Mouse (Mus musculus): ENCODE results near the gene Wnt6.

Gene Wnt6

DNA sequence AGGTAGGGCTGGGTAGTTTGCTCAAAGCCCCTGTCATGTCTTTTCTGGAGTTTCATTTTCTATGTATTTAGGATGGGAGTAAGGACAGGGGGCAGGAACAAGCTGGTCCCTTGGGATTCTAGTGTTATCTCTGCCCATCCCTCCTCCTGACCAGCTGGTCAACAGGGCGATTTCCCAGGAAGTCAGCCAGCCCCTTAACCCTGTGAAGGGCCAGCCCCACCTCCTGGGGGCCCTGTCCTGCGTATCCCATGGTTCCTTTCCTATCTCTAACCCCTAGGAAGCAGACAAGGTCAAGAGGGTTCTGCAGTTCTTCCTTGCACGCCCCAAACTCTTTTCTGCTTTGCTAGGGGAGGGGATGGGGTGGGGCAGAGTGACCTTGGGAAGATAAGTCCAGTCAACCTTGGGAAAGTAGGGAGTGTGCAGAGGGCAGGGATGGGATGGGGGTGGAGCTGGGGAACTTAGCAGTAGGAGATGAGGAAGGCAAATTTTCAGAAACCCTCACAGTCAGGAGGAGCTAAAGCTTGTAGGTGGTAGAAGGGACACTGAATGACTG is 7.3 kb downstream of the Wnt6 start:
- DNase-seq, result no peak

DNA sequence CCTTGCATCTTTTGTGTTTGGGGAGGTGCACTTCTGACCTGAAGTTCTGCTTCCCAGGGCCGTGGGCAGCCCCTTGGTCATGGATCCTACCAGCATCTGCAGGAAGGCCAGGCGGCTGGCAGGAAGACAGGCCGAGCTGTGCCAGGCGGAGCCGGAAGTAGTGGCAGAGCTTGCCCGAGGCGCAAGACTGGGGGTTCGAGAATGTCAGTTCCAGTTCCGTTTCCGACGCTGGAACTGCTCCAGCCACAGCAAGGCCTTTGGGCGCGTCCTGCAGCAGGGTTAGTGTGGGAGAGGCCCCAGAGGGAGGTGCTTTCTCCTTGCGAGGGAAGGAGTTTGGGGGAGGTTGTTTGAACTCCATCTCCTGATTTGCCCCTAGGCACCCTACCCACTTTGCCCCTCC is 10.4 kb downstream of the Wnt6 start:
- no peak for DNase-seq

DNA sequence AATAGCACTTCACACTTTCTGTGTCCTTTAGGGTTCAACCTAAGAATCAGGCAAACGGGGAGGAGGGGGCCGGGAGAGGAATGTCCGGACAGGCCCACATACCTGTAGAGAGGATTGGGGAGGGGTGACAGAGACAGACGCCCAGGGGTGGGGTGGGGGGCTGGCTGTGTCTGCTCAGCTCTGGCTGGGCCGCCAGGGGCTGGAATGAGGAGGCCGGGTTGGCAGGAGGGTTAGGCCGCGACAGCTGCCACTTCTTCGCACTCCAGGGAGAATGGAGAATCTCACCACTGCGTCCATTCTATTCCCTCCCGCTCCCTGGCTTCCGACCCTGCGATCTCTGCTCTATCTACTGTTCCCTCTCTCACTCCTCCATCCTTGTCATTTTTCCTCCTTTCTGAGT is 11.9 kb downstream of the Wnt6 start:
- no peak for DNase-seq

DNA sequence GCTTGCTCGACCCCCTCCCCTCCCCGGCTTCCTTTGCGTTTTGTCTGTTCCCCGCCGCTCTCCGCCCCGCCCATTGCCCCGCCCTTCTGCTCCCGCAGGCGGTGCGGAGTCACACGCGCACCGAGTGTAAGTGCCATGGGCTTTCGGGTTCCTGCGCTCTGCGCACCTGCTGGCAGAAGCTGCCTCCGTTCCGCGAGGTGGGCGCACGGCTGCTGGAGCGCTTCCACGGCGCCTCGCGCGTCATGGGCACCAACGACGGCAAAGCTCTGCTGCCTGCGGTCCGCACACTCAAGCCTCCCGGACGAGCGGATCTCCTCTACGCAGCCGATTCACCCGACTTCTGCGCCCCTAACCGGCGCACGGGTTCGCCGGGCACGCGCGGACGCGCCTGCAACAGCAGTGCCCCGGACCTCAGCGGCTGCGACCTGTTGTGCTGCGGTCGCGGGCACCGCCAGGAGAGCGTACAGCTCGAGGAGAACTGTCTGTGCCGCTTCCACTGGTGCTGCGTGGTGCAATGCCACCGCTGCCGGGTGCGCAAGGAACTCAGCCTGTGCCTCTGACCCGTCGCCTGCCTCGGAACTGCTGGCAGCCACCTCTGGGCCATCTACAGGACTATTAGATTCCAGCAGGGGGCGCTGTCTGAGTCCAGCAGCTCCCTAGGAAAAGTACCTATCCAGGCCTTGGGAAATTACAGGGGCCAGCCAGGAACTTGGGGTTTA is 12.5 kb downstream of the Wnt6 start:
- peak; percentile 50 to 58 for DNase-seq

DNA sequence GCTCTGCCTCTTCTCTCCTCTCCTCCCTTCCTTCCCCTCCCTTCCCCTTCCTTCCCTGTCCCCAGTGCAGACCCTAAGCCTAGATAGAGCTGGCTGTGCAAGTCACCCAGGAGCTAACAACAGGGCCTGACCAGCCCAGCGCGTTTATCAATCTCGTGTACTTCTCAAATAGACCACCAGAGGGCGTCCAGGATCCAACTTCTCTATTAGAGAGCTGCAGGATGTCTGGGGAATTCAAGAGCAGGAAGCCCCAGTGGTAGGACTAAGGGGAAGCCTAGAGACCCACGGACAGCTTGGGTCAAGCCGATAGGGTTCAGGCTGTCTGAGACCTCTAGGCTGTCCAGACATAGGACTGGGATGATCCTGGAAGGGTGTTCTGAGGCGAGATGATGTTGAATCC is 16.2 kb downstream of the Wnt6 start:
- DNase-seq, result peak; percentile 72 to 89

DNA sequence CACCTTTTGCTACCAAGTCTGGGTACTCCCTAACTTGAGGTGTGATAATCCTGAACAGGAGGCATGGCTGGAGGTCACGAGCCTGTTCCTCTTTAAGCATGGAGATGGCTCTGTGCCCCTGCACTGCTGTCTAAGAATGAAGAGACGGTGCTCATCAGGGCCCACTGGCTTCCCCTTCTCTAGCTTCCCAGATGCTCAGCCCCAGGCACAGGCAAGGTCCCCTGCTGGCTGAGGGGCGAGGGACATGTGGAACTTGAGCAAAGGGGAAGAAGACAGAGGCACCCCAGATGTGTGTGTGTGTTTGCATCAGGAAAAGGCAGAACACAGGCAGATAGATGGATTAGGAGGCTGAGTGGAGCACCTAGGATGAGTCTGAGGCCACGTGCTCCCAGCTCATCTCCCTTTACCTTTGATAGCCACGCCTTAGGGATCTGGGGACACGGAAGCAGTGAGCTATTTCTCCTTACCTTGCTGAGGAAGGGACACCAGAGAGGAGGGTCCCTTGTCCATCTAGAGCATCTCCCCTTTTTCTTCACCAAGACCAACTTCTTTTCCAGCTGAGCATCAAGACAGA is 17.0 kb downstream of the Wnt6 start:
- no peak for DNase-seq

DNA sequence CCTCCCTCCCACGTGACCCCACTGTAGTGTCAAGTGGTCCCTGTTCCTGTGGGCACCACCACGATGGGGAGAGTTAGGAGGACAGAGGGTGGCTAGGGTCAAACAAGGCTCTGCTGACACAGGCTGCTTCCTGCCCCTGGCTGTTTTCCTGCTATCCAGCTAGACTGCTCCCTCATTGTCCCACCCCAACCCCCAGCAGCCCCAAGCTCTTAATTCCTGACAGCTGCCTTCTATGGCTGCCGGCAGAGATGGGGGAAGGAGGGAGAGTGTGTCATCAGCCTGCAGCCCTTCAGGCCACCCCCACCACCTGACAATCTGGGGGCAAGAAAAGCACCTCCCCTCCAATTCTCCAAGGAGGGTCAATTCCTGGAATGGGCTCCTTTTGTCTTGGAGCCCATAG is 18.4 kb downstream of the Wnt6 start:
- DNase-seq, result no peak

DNA sequence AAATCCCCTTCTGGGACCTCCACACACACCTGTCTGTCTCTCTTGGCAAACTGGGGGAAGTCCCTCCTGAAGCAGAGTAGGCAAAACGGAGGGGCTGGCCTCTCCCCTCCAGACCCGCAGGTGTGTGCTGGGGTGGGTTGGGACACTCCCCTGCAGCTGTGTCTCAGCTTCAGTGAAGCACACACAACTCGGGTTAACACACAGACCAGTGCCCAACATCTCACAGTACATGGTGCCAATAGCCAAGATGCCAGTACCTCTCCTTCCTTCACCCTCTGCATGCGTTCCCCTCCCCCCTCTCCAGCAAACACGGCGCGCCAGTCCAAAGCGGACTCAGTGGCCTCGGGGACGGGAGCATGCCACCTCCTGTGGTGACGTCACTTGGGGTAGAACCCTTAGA is 19.6 kb downstream of the Wnt6 start, which contains the start of gene Wnt10a:
Wnt10a (plus strand) TSS at position 268 of the 400 bp plus-strand sequence.
- no peak for DNase-seq

DNA sequence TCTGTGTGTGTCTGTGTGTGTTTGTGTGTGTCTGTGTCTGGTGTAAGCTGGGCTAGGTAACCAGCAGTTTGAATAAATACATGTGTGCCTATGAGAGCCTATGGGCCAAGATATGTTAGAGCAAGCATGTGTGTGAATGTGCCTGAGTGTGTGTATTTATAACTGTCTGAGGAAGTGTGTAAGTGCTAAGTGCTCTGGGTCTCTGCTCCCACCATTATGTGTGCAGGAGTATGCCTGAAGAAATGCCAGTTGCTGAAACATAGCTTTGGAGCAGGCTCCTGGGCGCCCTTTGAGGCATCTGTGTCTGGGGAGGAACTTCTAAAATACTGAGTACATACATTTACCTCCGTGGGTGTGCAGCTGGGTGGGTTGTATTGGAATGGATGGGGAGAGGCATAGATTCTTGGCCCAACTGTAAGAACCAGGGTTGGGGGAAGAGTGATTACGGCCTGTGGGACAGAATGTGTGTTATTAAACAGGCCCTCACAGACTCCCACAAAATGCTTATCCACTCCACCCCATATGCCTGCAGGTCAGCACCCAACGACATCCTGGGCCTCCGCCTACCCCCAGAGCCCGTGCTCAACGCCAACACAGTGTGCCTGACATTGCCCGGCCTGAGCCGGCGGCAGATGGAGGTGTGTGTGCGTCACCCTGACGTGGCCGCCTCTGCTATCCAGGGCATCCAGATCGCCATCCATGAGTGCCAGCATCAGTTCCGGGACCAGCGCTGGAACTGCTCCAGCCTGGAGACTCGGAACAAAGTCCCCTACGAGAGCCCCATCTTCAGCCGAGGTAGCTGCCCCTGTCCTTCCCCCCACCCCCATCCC is 21.4 kb downstream of the Wnt6 start:
- DNase-seq, result no peak

DNA sequence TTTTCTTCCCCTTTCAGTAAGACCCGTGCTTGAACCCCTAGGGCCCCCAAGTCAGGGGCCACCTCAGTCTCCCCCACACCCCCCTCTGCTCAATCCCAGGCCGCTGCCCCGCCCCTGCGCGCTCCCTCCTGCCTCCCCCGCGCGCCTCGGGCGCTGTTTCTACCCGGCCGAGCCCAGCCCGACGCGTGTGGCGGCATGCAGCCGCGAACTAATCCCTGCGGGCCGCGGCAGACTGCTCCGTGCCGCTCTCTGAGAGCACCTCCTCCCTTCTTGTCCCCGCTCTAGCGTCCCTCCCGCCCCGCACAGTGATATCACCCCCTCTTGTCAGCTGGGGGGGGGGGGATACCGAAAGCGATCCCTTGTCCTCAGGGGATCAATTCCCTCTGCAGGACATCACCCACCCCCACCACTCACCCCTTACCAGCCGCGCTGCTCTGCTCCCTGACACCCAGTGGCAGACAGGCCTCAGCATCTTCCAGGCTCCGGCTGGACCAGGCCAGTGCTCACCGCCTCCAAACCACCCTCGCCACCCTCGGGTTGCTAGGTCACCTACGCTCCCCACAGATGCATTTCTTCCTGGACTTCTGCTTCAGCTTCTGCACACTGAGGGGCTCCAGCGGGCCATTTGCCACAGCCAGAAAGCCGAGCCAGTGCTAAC is 22.9 kb downstream of the Wnt6 start:
- DNase-seq, result no peak

DNA sequence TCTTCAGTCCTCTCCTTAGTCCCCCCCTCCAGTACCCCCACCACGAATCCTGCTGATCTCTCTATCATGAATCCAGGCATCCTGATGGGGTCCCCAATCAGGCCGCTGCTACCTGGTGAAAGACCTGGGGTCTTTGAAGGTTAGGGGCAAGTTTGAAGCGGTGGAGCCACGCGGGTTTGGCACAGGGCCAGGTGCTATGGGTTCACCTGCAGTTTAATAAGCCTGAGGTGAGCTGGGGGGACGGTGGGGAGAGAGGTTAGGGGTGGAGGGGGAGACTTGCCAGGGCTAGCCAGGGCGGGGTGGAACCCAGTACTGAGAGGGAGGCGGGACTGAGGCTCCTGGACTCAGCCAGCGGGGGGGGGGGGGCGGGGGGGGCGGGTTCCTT is 23.4 kb downstream of the Wnt6 start:
- DNase-seq, result no peak

DNA sequence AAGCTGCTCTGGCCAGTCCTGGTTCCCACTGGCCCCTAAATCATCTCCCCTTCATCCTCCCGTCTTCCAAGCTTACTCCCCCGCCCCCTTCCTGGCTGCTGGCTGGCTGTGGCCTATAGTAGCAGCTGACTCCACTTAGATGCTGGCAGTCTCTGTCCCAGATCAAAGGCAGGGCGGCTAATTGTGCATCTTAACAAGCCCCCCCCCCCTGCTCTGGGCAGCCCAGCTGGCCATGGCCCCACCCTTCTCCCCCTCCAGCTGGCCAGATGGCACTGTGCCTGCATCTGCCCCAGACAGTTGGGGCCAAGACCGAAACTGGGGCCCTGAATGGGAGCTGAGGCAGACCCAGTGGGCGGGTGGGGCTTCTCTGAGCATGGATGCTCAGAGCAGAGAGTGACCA is 25.8 kb downstream of the Wnt6 start:
- DNase-seq, result no peak

DNA sequence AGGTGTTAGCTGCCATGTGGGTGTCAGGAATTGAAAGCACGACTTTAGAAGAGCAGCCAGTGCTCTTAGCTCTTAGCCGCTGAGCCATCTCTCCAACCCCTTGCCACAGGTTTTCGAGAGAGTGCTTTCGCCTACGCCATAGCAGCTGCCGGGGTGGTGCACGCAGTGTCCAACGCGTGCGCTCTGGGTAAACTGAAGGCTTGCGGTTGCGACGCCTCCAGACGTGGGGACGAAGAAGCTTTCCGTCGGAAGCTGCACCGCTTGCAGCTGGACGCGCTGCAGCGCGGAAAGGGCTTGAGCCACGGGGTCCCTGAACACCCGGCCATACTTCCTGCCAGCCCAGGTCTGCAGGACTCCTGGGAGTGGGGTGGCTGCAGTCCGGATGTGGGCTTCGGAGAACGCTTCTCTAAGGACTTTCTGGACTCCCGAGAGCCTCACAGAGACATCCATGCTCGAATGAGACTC is 28.8 kb downstream of the Wnt6 start:
- no peak for DNase-seq

DNA sequence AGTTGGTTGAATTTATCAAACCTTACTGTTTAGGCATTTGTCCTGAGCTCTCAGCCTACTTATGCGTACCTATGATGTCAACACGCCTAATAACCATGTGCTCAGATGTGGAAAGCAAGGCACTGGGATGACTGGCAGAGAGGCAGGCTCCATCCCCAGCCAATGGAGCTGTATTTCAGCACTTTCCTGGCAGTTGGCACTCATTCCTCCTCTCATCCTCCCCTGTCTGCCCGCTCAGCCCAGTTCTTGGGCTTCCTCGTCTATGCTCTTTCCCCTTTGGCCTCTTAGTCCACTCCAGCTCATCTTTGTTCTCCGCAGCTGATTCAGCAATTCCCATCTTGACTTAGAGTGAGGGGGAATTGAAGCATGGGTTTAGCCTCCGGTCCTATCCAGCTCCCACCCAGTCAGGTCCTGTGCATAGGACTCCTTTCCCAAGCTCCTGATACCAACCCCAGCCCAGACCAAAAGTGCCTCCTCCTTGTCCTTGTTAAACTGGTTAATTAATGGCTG is 30.0 kb downstream of the Wnt6 start:
- no peak for DNase-seq

DNA sequence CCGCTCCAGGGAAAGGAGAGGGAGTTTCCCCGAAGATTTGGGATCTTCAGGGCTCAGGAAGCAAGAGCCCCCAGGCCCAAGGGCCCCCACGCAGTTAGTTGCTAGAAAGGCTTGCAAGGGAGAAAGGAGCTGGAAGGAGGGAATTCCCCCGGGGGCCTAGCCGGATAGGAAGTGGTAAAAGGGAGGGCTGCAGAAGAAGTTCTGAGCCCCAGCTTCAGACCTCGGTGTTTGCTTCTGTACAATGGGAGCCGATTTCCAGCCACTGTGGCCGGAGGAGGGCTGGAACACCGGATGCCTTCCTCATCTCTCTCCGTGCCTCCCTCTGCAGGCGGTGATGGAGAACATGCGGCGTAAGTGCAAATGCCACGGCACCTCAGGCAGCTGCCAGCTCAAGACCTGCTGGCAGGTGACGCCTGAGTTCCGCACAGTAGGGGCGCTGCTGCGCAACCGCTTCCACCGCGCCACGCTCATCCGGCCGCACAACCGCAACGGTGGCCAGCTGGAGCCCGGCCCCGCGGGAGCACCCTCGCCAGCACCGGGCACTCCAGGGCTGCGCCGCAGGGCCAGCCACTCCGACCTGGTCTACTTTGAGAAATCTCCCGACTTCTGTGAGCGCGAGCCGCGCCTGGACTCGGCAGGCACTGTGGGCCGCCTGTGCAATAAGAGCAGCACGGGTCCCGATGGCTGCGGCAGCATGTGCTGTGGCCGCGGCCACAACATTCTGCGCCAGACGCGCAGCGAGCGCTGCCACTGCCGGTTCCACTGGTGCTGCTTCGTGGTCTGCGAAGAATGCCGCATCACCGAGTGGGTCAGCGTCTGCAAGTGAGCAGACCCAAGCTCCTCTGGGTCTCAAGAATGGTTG is 31.3 kb downstream of the Wnt6 start:
- DNase-seq, result peak; percentile 62 to 68

DNA sequence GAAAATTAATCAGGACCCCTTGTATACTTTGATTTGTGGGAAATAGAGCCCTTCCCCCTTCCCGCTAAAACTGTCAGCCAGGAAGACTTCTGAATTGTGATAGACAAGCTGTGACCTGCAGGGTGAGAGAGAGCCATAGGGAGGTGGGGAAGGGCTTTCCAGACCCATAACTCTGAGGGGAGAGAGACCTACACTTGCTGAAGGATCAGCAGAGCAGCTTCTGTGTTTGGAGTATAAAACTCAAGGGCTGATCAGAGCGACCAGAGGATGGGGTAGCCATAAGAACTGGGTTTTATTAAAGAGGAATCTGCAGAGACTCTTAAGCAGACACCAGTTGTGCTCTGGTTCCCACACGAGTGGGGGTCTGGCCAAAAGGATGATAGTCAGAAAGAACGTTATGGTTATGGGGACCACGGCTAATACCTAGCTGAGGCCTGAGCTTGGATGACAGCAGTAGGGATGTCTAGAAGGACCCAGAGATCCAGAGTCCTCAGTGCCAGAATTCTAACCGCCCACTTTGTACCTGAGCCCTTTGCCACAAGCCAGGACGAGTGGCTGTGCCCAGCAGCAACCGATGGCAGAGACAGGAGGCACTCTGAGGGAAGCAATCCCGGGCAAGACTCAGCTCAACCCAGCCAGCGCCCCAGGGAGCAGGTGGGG is 32.6 kb downstream of the Wnt6 start:
- no peak for DNase-seq

DNA sequence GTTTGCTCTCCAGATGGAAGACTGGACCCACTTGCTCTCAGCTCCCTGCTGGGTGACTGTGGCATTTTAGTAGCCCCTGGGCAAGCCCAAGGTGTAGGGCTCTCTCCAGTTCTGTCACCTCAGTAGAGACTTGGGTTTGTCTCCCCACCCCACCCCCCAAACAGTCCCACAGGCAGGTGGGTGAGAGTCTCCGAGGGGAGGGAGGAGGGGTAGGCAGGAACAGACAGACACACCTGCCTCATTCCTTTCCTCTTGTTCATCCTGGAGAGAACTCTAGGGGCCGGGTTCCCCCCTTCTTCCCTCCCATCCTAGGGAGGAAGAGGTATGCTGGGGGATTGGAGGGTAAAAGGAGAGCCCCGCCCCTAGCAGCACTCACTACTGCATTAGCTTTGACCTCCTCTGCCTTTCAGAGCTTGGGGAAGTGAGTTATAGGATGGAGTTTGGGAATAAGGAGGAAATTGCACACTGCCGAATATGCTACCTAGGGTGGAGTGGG is 33.7 kb downstream of the Wnt6 start:
- DNase-seq, result no peak

DNA sequence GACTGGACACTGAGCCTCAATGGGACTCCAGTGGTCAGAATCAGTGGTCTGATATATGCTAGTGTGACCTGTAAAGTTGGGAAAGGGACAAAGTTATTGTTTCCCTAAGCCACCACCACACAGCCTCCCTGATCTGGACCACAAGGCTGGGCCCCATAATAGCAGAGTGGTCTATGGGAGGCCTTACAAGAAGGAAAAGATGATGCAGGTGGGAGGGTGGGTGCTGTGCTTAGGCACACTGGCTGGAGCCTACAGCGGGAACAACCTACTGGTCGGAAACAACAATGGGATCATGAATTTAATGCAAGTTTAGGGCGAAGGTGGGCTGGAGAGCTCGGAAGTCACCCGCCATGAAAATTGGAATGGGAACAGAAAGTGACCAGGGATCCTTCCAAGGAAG is 34.2 kb downstream of the Wnt6 start:
- DNase-seq, result no peak

DNA sequence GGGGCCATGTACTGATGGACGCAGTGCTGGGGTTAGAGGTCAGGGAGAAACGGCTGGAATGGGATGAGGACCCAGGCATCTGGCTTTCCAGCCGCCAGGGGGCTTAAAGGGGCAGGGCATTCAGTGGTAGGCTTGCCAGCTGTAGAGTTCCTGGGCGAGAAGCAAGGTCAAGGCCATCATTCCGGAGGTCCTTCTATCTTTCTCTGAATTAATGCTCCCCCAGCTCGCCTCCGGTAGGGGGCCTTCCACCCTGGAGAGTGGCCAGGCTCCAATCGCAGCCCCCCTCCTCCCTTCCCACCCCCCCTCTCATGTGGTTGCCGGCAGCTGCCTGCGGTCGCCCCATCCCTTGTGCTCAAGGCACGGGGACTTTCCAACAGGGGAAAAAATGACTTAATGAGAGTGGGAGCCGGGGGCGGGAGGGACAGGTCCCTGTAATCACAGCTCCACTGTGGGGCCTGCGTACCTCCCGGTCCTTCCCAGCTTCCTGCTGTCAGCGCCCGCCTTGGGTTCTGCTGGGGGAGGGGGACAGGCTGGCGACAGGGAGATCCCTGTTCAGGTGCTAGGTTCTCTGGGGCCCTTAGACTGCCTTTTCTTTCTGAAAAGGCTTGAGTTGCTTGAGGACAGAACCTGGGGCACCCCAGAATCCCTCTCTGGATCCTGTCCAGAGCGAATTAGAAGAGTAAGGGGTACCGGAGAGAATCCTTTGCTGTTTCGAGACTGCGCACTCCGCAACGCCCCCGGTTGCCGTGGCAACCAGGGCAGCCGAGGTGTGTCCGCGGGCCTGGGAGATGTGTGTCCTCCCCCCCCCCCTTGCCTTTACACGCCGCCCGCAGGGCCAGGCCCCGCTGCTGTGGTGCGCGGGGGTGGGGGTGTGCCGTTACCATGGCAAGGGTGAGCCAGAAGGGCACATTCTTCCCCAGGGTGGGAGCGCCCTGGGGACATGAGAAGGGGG is 34.9 kb downstream of the Wnt6 start:
- DNase-seq, result no peak

DNA sequence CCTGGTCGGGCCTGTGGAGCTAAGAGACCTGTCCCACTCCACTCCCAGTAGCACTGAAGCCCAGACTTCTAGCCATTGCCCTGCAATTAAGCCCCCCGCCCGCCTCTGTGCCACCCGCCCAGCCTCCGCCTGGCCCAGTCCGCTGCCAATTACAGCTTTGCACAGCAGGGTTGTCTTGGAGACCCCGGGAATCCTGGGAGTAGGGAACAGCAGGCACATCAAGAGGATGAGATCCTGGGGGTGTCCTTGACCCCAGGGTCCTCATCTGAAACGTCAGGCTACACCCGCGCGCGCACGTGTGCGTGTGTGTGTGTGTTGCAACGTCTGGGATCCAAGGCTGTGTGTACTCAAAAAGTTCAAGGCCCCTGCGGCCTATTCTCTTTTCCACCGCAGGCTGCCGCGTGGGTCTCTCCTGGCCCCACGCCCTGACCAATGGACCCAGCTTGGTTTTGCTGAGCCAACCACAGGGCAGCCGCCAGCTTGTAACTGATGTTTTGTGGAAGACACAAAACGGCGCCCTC is 35.9 kb downstream of the Wnt6 start:
- no peak for DNase-seq

Measured in cerebellum, postnatal 36 days (tissue).